Mouse (Mus musculus): ENCODE results near the gene Capns2. TPM values are rescaled to one million over a fixed set of nuclear protein-coding genes. Genes with fewer than 3 reads are reported as not detected.

Capns2 gene
- total RNA-seq, 2 experiments from 2014 or later, result 0.87 to 1.6 TPM

DNA sequence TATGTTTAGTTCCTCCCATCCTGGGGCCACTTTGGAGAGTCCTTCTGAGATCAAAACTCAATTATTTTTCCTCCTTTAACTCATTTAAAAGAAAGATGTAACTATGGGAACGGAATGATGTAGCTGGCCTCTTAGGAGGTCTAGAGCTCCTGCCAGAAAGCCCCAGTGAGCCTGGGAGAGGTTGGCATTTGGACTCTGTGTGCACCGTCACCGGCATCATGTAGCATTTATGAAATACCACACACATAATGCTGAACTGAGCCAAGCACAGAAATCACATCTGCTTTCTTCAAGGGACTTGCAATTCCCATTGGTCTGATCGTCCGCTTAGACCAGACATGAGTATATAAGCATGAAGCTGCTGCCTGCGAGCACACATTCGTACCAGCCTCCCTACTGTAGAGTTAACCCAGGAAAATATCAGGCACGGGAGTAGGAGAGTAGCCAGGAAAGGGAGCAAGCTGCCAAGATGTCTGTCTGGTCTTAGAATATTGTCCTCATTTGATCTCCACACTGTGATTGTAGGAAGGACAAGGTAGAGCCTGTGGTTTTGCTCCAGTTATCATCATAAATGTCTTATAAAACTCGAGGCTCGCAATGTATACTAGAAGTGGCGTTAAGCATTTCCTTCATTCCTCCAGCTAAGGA, 2.4 kb downstream of the Capns2 start:
- DNase-seq (ENCODE audit: low spot score in 2 of 2), result no peak

DNA sequence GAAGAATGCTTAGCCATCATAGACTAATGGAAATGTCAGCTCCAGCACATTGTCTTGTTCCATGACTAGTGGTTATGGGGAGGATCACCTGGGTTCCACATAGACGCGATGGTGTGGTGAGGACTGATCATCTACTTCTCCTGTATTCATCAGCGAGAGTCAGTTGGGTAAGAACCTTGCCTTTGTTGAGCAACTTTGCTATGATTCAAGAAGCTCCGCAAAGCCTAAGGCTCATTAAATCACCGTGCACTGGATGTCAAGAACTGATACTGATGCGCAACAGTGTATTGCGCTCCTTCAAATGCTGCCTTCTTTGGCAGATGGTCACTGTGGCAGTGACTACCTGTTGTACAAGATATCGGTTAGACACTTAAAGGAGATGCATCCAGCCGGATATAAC, 5.3 kb downstream of the Capns2 start:
- DNase-seq (ENCODE audit: low spot score in 2 of 2), result no peak

DNA sequence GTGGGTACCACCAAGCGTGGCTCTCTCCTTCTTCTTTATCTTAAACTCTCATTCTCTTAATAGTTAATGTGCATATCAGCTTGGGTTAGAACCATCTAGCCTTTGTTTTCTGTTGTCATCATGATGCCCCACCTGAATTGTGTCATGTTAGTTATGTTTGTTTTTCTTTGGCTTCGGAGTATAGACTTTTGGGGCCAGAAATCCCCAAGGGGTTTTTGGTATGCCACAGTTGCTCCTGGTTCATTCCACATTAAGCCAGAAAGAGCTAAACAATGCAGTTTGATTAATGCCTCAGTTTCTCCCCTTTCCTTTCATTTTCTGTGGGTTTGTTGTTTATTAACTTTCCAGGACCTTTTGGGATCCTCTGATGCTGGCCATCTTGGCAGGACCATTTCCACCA, 7.2 kb downstream of the Capns2 start:
- DNase-seq (ENCODE audit: low spot score in 2 of 2), result no peak

- no peak for DNase-seq (ENCODE audit: low spot score in 2 of 2)
Measured at GRCm38 (mm10) chr8:92911477-92911876, 10.3 kb downstream of the Capns2 start.

DNA sequence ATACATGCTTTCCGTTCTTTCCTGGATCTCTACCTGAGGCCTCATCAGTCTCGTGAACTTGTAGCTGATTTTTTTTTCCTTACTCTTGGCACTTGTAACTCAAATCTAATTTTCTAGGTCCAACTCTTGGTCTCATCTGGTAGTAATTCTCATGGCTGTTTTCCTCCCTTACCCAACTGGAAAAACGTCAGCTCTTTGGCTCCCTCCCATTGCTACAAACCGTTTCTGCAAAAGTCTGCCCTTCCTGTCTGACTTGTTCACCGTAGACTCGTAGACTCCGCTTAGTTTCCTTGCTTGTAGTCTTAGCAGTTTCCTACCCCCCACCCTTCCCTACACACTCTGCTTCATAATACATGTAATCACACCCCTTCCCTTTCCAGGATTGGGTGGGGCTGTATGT, 12.2 kb downstream of the Capns2 start:
- DNase-seq (ENCODE audit: low spot score in 2 of 2), result no peak

- DNase-seq (ENCODE audit: low spot score in 2 of 2), result no peak
Measured at GRCm38 (mm10) chr8:92916082-92916481, 14.9 kb downstream of the Capns2 start.

- no peak for DNase-seq (ENCODE audit: low spot score in 2 of 2)
Measured at GRCm38 (mm10) chr8:92921768-92922167, 20.6 kb downstream of the Capns2 start.

GRCm38 (mm10) chr8:92928986-92929385, 27.8 kb downstream of the Capns2 start:
- DNase-seq (ENCODE audit: low spot score in 2 of 2), result no peak

DNA sequence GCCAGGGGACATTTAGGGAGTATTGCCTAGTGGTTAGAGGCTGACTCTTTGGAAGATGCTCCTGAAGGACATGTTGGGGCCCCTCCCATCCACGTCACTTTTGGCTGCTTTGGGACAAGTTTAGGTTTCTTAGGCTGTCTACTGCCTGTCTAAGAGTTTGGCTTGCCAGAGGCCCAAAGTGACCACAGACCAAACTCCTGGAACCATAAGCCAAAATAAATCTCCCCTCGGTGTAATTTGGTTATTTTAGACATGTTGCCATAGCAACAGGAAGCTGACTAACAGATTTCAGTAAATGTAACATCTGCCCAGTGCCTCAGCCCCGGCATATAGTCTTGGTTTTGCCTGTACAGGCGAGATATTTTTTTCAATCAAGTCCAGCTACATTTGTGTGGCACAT, 36.8 kb downstream of the Capns2 start:
- DNase-seq (ENCODE audit: low spot score in 2 of 2), result no peak

DNA sequence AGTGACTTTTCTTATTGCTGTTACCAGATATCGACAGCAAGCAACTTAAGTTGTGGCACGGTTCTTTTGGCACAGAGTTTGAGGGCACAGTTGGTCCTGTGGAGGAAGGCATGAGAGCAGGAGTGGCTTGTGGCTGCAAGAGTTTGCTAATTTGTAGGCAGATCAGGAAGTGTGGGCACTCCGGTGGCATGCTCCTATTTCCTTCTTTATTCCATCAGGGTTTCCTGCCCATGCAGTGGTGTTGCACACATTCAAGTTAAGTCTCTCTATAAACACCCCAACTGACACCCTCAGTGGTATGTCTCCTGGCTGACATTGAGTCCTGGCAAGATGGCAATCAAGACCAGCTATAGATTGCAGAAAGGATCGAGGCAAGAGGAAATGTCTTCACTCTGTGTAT, 47.9 kb downstream of the Capns2 start:
- DNase-seq (ENCODE audit: low spot score in 2 of 2), result no peak

GRCm38 (mm10) chr8:92950639-92951371, 49.6 kb downstream of the Capns2 start:
- DNase-seq (ENCODE audit: low spot score in 2 of 2), result no peak

Small RNAs within 50 kb of the gene (microRNA-seq; reads per million reads assigned to microRNA genes)
- 0 reads per million in 2 experiments for gene Gm22151

Other genes starting within 250 kb of the Capns2 start
- gene Irx6, start 227.1 kb upstream of the Capns2 start, total RNA-seq (2021), result under 1 TPM; 0.10 TPM
- gene Mmp2, start 74.1 kb upstream of the Capns2 start, total RNA-seq (2021), result 1 to 10 TPM; 2.5 to 2.7 TPM
- 10 to 100 TPM in 1 of 2 experiments, 1 to 10 TPM in 1; 7.5 to 11.4 TPM for gene Lpcat2, start 46.1 kb upstream of the Capns2 start, total RNA-seq (2021)
- gene Slc6a2, start 58.7 kb downstream of the Capns2 start, total RNA-seq (2021), result under 1 TPM; 0.07 to 0.13 TPM
- gene Ces1a, start 146.8 kb downstream of the Capns2 start, total RNA-seq (2021), result not detected
- not detected for gene Ces1b, start 178.6 kb downstream of the Capns2 start, total RNA-seq (2021)
- gene Ces1c, start 229.9 kb downstream of the Capns2 start, total RNA-seq (2021), result not detected

Data from layer of hippocampus, adult 18-20 months (tissue).